Mouse (Mus musculus) megakaryocyte-erythroid progenitor cell, adult 5-6 weeks (primary cell): ENCODE measurements around the gene C2. TPM values are rescaled to one million over a fixed set of nuclear protein-coding genes. Genes with fewer than 3 reads are reported as not detected.
"Not testable (repeated sequence)": the region's sequence is repeated elsewhere in the genome, so short reads cannot be mapped to it uniquely, and the experiment has no call there.

Source experiments
- ATAC-seq: replicated peaks from 2 replicates; pipeline ENCODE4 v1.8.0; 2016; ENCODE audit warnings: mild to moderate bottlenecking, inconsistent platforms; ENCODE audit not compliant: severe bottlenecking, poor library complexity, low FRiP score, low TSS enrichment
- total RNA-seq, 2 experiments: library from RNA; stranded (forward) in 1 of 2; stranded (reverse) in 1 of 2; fragments of 200-1000, 215-1000 nt in 1 of 2; fragments of >200 nt in 1 of 2; fragmentation: Nextera tagmentation in 1 of 2; gene quantifications; 2 replicates each; pipeline ENCODE4 v1.2.3; 2014 to 2017

C2 gene
- total RNA-seq, 2 experiments from 2014 or later: 7.4 to 8.6 TPM

- no peak for ATAC-seq
Observed at GRCm38 (mm10) chr17:34844884-34845283, 53.2 kb downstream of the C2 start.

DNA sequence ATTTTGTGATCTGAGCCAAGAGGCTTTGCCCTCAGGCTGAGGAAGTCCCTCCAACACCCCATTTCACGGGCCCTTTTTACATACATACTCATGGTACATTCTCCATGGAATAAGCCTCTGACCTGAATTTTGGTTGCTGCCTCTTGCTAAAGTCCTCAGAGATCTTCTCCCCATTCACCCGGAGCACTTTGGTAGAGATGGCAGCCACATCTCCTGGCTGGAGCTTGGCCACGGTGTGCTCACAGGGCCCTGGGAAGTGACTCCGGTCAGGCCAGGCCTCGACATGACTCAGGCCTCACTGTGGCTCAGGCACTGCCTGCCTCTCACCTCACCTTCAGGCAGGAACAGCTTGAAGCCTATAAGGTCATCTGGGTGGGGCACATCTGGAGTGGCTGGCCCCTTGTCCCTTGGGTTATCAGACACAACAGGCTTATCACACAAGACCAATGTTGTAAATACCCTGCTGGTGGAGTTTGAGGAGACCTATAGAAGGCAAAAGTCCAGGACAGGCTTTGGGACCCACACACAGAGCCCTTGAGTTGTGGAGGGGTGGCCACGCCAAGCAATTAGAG is 57.2 kb downstream of the C2 start:
- ATAC-seq: no peak

- ATAC-seq: no peak
Observed at GRCm38 (mm10) chr17:34838785-34839184, 59.3 kb downstream of the C2 start.

DNA sequence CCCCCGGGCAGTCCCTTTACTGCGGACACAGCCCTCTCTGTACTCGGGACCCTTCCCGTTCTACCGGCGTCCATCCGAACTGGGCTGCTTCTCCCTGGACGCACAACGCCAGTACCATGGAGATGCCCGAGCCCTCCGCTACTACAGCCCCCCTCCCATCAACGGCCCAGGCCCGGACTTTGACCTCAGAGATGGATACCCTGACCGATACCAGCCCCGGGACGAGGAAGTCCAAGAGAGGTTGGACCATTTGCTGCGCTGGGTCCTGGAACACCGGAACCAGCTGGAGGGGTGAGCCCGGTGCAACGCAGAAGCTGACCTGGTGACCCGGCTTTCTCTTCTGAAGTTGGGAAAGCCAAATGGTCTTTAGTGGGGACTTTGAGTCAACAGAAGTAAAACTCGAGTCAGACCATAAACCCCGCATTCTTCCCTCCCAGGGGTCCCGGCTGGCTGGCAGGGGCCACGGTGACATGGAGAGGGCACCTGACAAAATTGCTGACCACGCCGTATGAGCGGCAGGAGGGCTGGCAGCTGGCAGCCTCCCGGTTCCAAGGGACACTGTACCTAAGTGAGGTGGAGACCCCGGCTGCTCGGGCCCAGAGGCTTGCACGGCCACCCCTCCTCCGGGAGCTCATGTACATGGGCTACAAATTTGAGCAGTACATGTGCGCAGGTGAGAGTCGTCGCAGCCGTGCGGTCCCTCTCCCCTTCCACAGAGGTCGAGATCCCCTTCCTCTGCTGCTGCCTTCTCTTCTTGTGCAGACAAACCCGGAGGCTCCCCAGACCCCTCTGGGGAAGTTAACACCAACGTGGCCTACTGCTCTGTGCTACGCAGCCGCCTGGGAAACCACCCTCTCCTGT is 60.4 kb downstream of the C2 start:
- ATAC-seq: no peak

- ATAC-seq: peak; percentile 96
Observed at GRCm38 (mm10) chr17:34836856-34837221, 61.2 kb downstream of the C2 start, which contains the start of the genes Stk19 and Dxo. Stk19 (minus strand) TSS chr17:34836945. Dxo (plus strand) TSS chr17:34837019.

GRCm38 (mm10) chr17:34836155-34836855 is 61.8 kb downstream of the C2 start:
- ATAC-seq: peak; percentile 60

DNA sequence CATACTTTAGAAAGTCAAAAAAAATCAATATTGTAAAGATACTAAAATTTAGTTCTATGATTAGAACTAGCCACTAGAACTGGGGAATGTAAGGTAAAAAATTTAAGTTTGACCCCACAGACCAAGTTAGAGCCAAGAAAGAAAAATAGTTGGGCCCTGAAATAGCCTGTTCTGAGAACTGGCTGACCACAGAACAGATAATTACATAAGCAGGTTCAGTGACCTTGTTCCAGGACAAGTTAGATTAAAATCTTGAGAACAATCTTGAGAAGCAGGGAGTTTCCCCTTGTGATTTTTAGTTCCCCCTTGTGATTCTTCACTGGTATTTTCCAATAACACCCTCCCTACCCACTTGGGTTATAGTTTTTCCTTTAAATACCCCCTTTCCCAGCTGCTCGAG is 67.3 kb downstream of the C2 start:
- ATAC-seq: not testable (repeated sequence)

DNA sequence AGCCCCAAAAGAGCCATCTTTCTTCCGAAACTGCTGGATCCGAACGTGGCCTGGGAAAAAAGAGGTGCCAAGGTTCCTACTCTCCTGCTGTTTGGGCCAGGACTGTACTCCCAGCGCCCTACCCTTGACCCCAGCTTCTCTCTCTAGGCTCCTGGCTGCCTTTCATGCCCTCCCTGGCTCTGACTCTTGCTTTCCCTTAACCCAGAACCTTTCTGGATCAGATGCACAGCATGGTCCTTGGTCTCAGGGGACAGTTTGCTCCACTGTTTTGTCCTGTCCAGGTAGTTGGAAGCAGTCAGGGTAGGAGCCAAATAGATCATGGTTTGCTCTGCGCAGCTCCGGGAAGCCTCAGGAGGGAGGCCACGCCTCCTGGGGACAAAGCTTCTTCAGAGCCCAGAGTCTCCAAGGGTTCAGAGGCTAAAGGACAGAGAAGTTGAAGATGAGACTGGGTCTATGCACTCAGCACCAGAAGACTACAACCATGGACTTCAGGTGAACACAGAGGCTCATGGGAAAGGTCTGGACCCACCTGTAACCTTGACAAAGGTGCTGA is 83.2 kb downstream of the C2 start:
- ATAC-seq: no peak

GRCm38 (mm10) chr17:34813747-34814146 is 84.3 kb downstream of the C2 start:
- not testable (repeated sequence) for ATAC-seq

Other genes starting within 250 kb of the C2 start
Only the 30 nearest of the 37 such genes appear.
- gene C4b, start 154.4 kb downstream of the C2 start, total RNA-seq (2014; fragmentation: Nextera tagmentation): not detected in 2 replicates
- not detected in 2 replicates for gene C4b, start 154.4 kb downstream of the C2 start, total RNA-seq (2017)
- not detected in 2 replicates for gene Cyp21a1, start 93.7 kb downstream of the C2 start, total RNA-seq (2014; fragmentation: Nextera tagmentation)
- not detected in 2 replicates for gene Cyp21a1, start 93.7 kb downstream of the C2 start, total RNA-seq (2017)
- 26.8 and 48.2 TPM in 2 replicates for gene Stk19, start 61.3 kb downstream of the C2 start, total RNA-seq (2014; fragmentation: Nextera tagmentation)
- 14.8 and 30.6 TPM in 2 replicates for gene Stk19, start 61.3 kb downstream of the C2 start, total RNA-seq (2017)
- 60.8 and 63.4 TPM in 2 replicates for gene Dxo, start 61.2 kb downstream of the C2 start, total RNA-seq (2014; fragmentation: Nextera tagmentation)
- 24.4 and 28.1 TPM in 2 replicates for gene Dxo, start 61.2 kb downstream of the C2 start, total RNA-seq (2017)
- 57.6 and 64.6 TPM in 2 replicates for gene Skiv2l, start 48.1 kb downstream of the C2 start, total RNA-seq (2014; fragmentation: Nextera tagmentation)
- 21.0 and 24.2 TPM in 2 replicates for gene Skiv2l, start 48.1 kb downstream of the C2 start, total RNA-seq (2017)
- gene Nelfe, start 47.9 kb downstream of the C2 start, total RNA-seq (2014; fragmentation: Nextera tagmentation): 59.5 and 64.1 TPM in 2 replicates
- 21.0 and 29.6 TPM in 2 replicates for gene Nelfe, start 47.9 kb downstream of the C2 start, total RNA-seq (2017)
- gene Cfb, start 35.7 kb downstream of the C2 start, total RNA-seq (2014; fragmentation: Nextera tagmentation): not detected in 2 replicates
- gene Cfb, start 35.7 kb downstream of the C2 start, total RNA-seq (2017): not detected in 2 replicates
- gene Zbtb12, start 18.8 kb downstream of the C2 start, total RNA-seq (2014; fragmentation: Nextera tagmentation): 8.0 and 9.4 TPM in 2 replicates
- 4.7 and 10.1 TPM in 2 replicates for gene Zbtb12, start 18.8 kb downstream of the C2 start, total RNA-seq (2017)
- gene Gm20547, start 16.2 kb downstream of the C2 start, total RNA-seq (2014; fragmentation: Nextera tagmentation): not detected in 2 replicates
- gene Gm20547, start 16.2 kb downstream of the C2 start, total RNA-seq (2017): not detected in 2 replicates
- gene Ehmt2, start 204 bp upstream of the C2 start, total RNA-seq (2014; fragmentation: Nextera tagmentation): 86.2 and 86.5 TPM in 2 replicates
- gene Ehmt2, start 204 bp upstream of the C2 start, total RNA-seq (2017): 72.7 and 83.8 TPM in 2 replicates
- not detected in 2 replicates for gene Slc44a4, start 16.2 kb upstream of the C2 start, total RNA-seq (2014; fragmentation: Nextera tagmentation)
- gene Slc44a4, start 16.2 kb upstream of the C2 start, total RNA-seq (2017): not detected in 2 replicates
- gene Neu1, start 33.0 kb upstream of the C2 start, total RNA-seq (2014; fragmentation: Nextera tagmentation): 5.2 and 7.0 TPM in 2 replicates
- 3.7 and 5.4 TPM in 2 replicates for gene Neu1, start 33.0 kb upstream of the C2 start, total RNA-seq (2017)
- gene Hspa1b, start 61.0 kb upstream of the C2 start, total RNA-seq (2014; fragmentation: Nextera tagmentation): 13.6 and 28.5 TPM in 2 replicates
- gene Hspa1b, start 61.0 kb upstream of the C2 start, total RNA-seq (2017): 62.5 and 83.5 TPM in 2 replicates
- not detected in 2 replicates for gene Gm20481, start 71.6 kb upstream of the C2 start, total RNA-seq (2014; fragmentation: Nextera tagmentation)
- not detected in 2 replicates for gene Gm20481, start 71.6 kb upstream of the C2 start, total RNA-seq (2017)
- 6.5 and 10.1 TPM in 2 replicates for gene Hspa1a, start 73.9 kb upstream of the C2 start, total RNA-seq (2014; fragmentation: Nextera tagmentation)
- gene Hspa1a, start 73.9 kb upstream of the C2 start, total RNA-seq (2017): 30.2 and 43.3 TPM in 2 replicates
- gene Hspa1l, start 74.4 kb upstream of the C2 start, total RNA-seq (2014; fragmentation: Nextera tagmentation): not detected in 2 replicates
- not detected in 2 replicates for gene Hspa1l, start 74.4 kb upstream of the C2 start, total RNA-seq (2017)
- gene Lsm2, start 83.6 kb upstream of the C2 start, total RNA-seq (2014; fragmentation: Nextera tagmentation): 269 and 281 TPM in 2 replicates
- gene Lsm2, start 83.6 kb upstream of the C2 start, total RNA-seq (2017): 34.8 and 79.7 TPM in 2 replicates
- gene Vars, start 102.7 kb upstream of the C2 start, total RNA-seq (2014; fragmentation: Nextera tagmentation): 137 and 213 TPM in 2 replicates
- 226 and 342 TPM in 2 replicates for gene Vars, start 102.7 kb upstream of the C2 start, total RNA-seq (2017)
- gene Vwa7, start 118.3 kb upstream of the C2 start, total RNA-seq (2014; fragmentation: Nextera tagmentation): 0.31 and 0.54 TPM in 2 replicates
- gene Vwa7, start 118.3 kb upstream of the C2 start, total RNA-seq (2017): 0.15 and 0.19 TPM in 2 replicates
- 9.4 and 14.7 TPM in 2 replicates for gene Sapcd1, start 129.8 kb upstream of the C2 start, total RNA-seq (2014; fragmentation: Nextera tagmentation)
- 4.2 TPM in 1 of 2 replicates, not detected in the other for gene Sapcd1, start 129.8 kb upstream of the C2 start, total RNA-seq (2017)
- gene Msh5, start 148.5 kb upstream of the C2 start, total RNA-seq (2014; fragmentation: Nextera tagmentation): 10.0 and 10.6 TPM in 2 replicates
- 2.4 and 3.1 TPM in 2 replicates for gene Msh5, start 148.5 kb upstream of the C2 start, total RNA-seq (2017)
- gene Clic1, start 151.7 kb upstream of the C2 start, total RNA-seq (2014; fragmentation: Nextera tagmentation): 126 and 137 TPM in 2 replicates
- 137 and 183 TPM in 2 replicates for gene Clic1, start 151.7 kb upstream of the C2 start, total RNA-seq (2017)
- gene Ddah2, start 160.8 kb upstream of the C2 start, total RNA-seq (2014; fragmentation: Nextera tagmentation): 2.7 and 7.6 TPM in 2 replicates
- gene Ddah2, start 160.8 kb upstream of the C2 start, total RNA-seq (2017): 4.6 and 21.4 TPM in 2 replicates
- not detected in 2 replicates for gene Ly6g6c, start 167.1 kb upstream of the C2 start, total RNA-seq (2014; fragmentation: Nextera tagmentation)
- not detected in 2 replicates for gene Ly6g6c, start 167.1 kb upstream of the C2 start, total RNA-seq (2017)
- 0.32 TPM in 1 of 2 replicates, not detected in the other for gene Mpig6b, start 167.9 kb upstream of the C2 start, total RNA-seq (2014; fragmentation: Nextera tagmentation)
- not detected in 2 replicates for gene Mpig6b, start 167.9 kb upstream of the C2 start, total RNA-seq (2017)
- gene Ly6g6e, start 178.6 kb upstream of the C2 start, total RNA-seq (2014; fragmentation: Nextera tagmentation): not detected in 2 replicates
- gene Ly6g6e, start 178.6 kb upstream of the C2 start, total RNA-seq (2017): not detected in 2 replicates
- not detected in 2 replicates for gene Ly6g6d, start 179.8 kb upstream of the C2 start, total RNA-seq (2014; fragmentation: Nextera tagmentation)
- gene Ly6g6d, start 179.8 kb upstream of the C2 start, total RNA-seq (2017): not detected in 2 replicates
- gene Ly6g6f, start 187.3 kb upstream of the C2 start, total RNA-seq (2014; fragmentation: Nextera tagmentation): not detected in 2 replicates
- gene Ly6g6f, start 187.3 kb upstream of the C2 start, total RNA-seq (2017): not detected in 2 replicates
- gene Abhd16a, start 191.0 kb upstream of the C2 start, total RNA-seq (2014; fragmentation: Nextera tagmentation): 62.9 and 76.7 TPM in 2 replicates
- 38.5 and 46.7 TPM in 2 replicates for gene Abhd16a, start 191.0 kb upstream of the C2 start, total RNA-seq (2017)
- gene Ly6g5c, start 210.0 kb upstream of the C2 start, total RNA-seq (2014; fragmentation: Nextera tagmentation): not detected in 2 replicates
- not detected in 2 replicates for gene Ly6g5c, start 210.0 kb upstream of the C2 start, total RNA-seq (2017)